Mouse (Mus musculus): Measurements from ENCODE around the gene Olfr204. TPM values are rescaled to one million over a fixed set of nuclear protein-coding genes. Genes with fewer than 3 reads are reported as not detected.

The Olfr204 gene
- not detected for polyA plus RNA-seq (2014; fragmentation: Illumina TruSeq; extraction: RNeasy Lipid Tissue Mini Kit (QIAGEN cat#74804); ENCODE audit: insufficient read depth, low read depth, low replicate concordance)

DNA sequence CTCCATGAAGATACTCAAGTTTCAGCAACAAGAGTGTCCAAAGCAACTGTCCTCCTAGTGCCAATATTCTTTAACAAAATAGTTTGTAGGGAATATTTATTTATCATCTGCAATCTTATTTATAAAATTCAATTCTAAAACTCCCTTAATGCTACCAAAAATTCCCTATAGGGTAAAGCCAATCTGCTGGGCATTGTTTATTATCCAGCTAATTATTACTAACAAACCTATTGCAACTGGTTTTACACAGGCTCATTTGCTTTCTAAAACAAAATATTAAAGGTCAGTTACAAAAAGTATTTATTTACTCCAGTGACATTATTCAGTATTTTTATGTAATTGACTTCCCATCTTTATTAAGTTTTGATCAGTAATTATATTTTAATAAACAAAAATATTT is at the start of gene Olfr204:
Gene Olfr204 (minus strand): TSS at position 101 of the 400 bp plus-strand sequence.

GRCm38 (mm10) chr16:59363893-59364292 is 45.8 kb upstream of the Olfr204 start, which contains the start of gene Olfr209:
Olfr209 (minus strand) TSS chr16:59363993.

GRCm38 (mm10) chr16:59349146-59349545 is 31.1 kb upstream of the Olfr204 start, which contains the start of gene Olfr206:
Olfr206 (minus strand) TSS chr16:59349246.

DNA sequence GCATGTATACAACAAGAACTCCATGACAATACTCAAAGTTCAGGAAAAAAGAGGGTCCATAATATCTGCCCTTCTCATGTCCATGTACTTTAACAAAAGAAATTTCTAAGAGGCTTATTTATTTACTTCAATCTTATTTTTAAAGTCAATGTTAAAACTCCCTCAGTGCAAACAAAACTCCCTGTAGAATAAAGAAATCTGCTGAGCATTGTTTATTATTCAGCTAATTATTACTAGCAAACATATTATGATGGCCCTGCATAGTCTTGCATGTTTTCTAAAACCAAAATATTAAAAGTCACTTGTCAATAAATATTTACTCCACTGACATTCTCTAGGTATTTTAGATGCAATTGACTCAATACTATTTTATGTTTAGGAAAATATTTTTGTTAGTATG is 13.0 kb upstream of the Olfr204 start, which contains the start of gene Olfr205:
Gene Olfr205 (minus strand): TSS at position 101 of the 400 bp plus-strand sequence.

DNA sequence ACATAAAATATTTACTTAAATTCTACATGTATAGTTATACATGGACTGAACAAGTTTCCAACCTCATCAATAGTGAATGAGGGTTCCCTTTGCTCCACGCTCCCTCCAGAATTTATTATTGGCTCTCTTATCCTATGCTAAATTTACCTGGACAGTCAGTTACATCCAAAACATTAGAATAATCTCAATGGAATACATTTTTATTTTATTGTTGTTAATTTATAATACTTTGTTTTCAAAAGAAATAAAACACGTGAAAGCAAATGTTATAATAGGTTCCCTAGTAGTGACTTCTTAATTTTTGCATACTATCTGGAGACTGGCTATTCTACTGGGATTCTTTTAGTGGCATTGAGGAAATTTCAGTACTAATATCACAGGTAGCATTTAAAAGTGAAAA is 19.5 kb downstream of the Olfr204 start, which contains the start of gene Olfr203:
Gene Olfr203 (plus strand): TSS at position 301 of the 400 bp plus-strand sequence.

GRCm38 (mm10) chr16:59286693-59287092 is 31.4 kb downstream of the Olfr204 start, which contains the start of gene Olfr202:
Olfr202 (minus strand) TSS chr16:59286793.

DNA sequence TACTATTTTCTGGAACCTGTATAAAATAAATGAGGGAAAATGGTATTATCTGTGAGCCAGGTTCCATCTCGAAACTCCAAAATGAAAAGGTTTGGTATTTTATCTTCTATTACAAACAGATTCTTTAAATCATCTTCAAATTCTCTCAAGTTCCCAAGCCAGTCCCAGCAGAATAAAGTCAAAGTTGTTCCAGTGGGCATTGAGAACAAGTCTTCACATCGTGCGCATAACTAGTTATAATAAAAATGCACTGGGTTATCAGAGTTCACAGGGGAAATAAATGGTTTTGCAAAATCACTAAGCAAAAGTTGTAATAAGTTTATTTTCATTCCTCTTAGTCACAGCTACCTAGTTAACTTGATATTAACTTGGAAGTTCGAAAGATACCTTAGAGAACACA is 45.5 kb downstream of the Olfr204 start, which contains the start of gene Olfr201:
Gene Olfr201 (minus strand): TSS at position 101 of the 400 bp plus-strand sequence.

Other genes starting within 250 kb of the Olfr204 start
- not detected for gene Olfr190, start 240.2 kb downstream of the Olfr204 start, polyA plus RNA-seq (2014; fragmentation: Illumina TruSeq; extraction: RNeasy Lipid Tissue Mini Kit (QIAGEN cat#74804); ENCODE audit: insufficient read depth, low read depth, low replicate concordance)
- gene Olfr191, start 228.4 kb downstream of the Olfr204 start, polyA plus RNA-seq (2014; fragmentation: Illumina TruSeq; extraction: RNeasy Lipid Tissue Mini Kit (QIAGEN cat#74804); ENCODE audit: insufficient read depth, low read depth, low replicate concordance): not detected
- gene Olfr193, start 206.4 kb downstream of the Olfr204 start, polyA plus RNA-seq (2014; fragmentation: Illumina TruSeq; extraction: RNeasy Lipid Tissue Mini Kit (QIAGEN cat#74804); ENCODE audit: insufficient read depth, low read depth, low replicate concordance): not detected
- not detected for gene Olfr194, start 197.2 kb downstream of the Olfr204 start, polyA plus RNA-seq (2014; fragmentation: Illumina TruSeq; extraction: RNeasy Lipid Tissue Mini Kit (QIAGEN cat#74804); ENCODE audit: insufficient read depth, low read depth, low replicate concordance)
- gene Olfr195, start 171.2 kb downstream of the Olfr204 start, polyA plus RNA-seq (2014; fragmentation: Illumina TruSeq; extraction: RNeasy Lipid Tissue Mini Kit (QIAGEN cat#74804); ENCODE audit: insufficient read depth, low read depth, low replicate concordance): not detected
- not detected for gene Olfr196, start 147.8 kb downstream of the Olfr204 start, polyA plus RNA-seq (2014; fragmentation: Illumina TruSeq; extraction: RNeasy Lipid Tissue Mini Kit (QIAGEN cat#74804); ENCODE audit: insufficient read depth, low read depth, low replicate concordance)
- not detected for gene Olfr198, start 114.7 kb downstream of the Olfr204 start, polyA plus RNA-seq (2014; fragmentation: Illumina TruSeq; extraction: RNeasy Lipid Tissue Mini Kit (QIAGEN cat#74804); ENCODE audit: insufficient read depth, low read depth, low replicate concordance)
- not detected for gene Olfr199, start 98.5 kb downstream of the Olfr204 start, polyA plus RNA-seq (2014; fragmentation: Illumina TruSeq; extraction: RNeasy Lipid Tissue Mini Kit (QIAGEN cat#74804); ENCODE audit: insufficient read depth, low read depth, low replicate concordance)
- gene Olfr201, start 45.6 kb downstream of the Olfr204 start, polyA plus RNA-seq (2014; fragmentation: Illumina TruSeq; extraction: RNeasy Lipid Tissue Mini Kit (QIAGEN cat#74804); ENCODE audit: insufficient read depth, low read depth, low replicate concordance): not detected
- gene Olfr202, start 31.5 kb downstream of the Olfr204 start, polyA plus RNA-seq (2014; fragmentation: Illumina TruSeq; extraction: RNeasy Lipid Tissue Mini Kit (QIAGEN cat#74804); ENCODE audit: insufficient read depth, low read depth, low replicate concordance): not detected
- not detected for gene Olfr203, start 19.4 kb downstream of the Olfr204 start, polyA plus RNA-seq (2014; fragmentation: Illumina TruSeq; extraction: RNeasy Lipid Tissue Mini Kit (QIAGEN cat#74804); ENCODE audit: insufficient read depth, low read depth, low replicate concordance)
- not detected for gene Olfr205, start 12.9 kb upstream of the Olfr204 start, polyA plus RNA-seq (2014; fragmentation: Illumina TruSeq; extraction: RNeasy Lipid Tissue Mini Kit (QIAGEN cat#74804); ENCODE audit: insufficient read depth, low read depth, low replicate concordance)
- not detected for gene Olfr206, start 31.0 kb upstream of the Olfr204 start, polyA plus RNA-seq (2014; fragmentation: Illumina TruSeq; extraction: RNeasy Lipid Tissue Mini Kit (QIAGEN cat#74804); ENCODE audit: insufficient read depth, low read depth, low replicate concordance)
- not detected for gene Olfr209, start 45.7 kb upstream of the Olfr204 start, polyA plus RNA-seq (2014; fragmentation: Illumina TruSeq; extraction: RNeasy Lipid Tissue Mini Kit (QIAGEN cat#74804); ENCODE audit: insufficient read depth, low read depth, low replicate concordance)
- gene Gabrr3, start 89.1 kb upstream of the Olfr204 start, polyA plus RNA-seq (2014; fragmentation: Illumina TruSeq; extraction: RNeasy Lipid Tissue Mini Kit (QIAGEN cat#74804); ENCODE audit: insufficient read depth, low read depth, low replicate concordance): not detected
- gene Riox2, start 153.5 kb upstream of the Olfr204 start, polyA plus RNA-seq (2014; fragmentation: Illumina TruSeq; extraction: RNeasy Lipid Tissue Mini Kit (QIAGEN cat#74804); ENCODE audit: insufficient read depth, low read depth, low replicate concordance): 10.7 TPM